Mouse (Mus musculus) olfactory bulb, adult 2 months (tissue): ENCODE measurements at regions not wholly inside any gene's neighbourhood (a gene's known extent, or its start where the extent isn't known, plus 50 kb on each side); places are given as distances from the start of the nearest gene placed in this dataset.

Source experiments
- H3K27ac ChIP-seq: fragments of 200-500 bp; 2 replicates; pipeline ENCODE4 v1.5.1; 2012; ENCODE audit warnings: low read depth, low read length; ENCODE audit not compliant: insufficient read depth
- H3K4me1 ChIP-seq: fragments of 200-500 bp; 2 replicates; pipeline ENCODE4 v1.6.1; 2012; ENCODE audit warnings: low read length; ENCODE audit not compliant: control insufficient read depth, insufficient read depth
- H3K4me3 ChIP-seq: fragments of 200-500 bp; 2 replicates; pipeline ENCODE4 v1.5.1; 2012; ENCODE audit warnings: mild to moderate bottlenecking, low read depth, low read length, moderate library complexity; ENCODE audit not compliant: insufficient read depth
- CTCF ChIP-seq: fragments of 200-500 bp; IDR thresholded peaks from 2 replicates; pipeline ENCODE4 v1.5.1; 2012; ENCODE audit warnings: low read depth, mild to moderate bottlenecking, low read length, moderate library complexity; ENCODE audit not compliant: insufficient read depth
- POLR2A ChIP-seq: fragments of 200-500 bp; IDR thresholded peaks from 2 replicates; pipeline ENCODE4 v1.6.1; 2012; ENCODE audit warnings: mild to moderate bottlenecking, low read depth, low read length, moderate library complexity; ENCODE audit not compliant: insufficient read depth
- WGBS: fragments of 180-500 bp; shearing (Covaris S2); methylation state at CpG from one replicate; pipeline ENCODE4 v1.1.7; 2018; 5-methylcytosine and 5-hydroxymethylcytosine counted together

- no peaks in the 10 kb centered on the region for H3K4me1 ChIP-seq
- no peak for TF ChIP-seq POLR2A
- no peak for TF ChIP-seq CTCF
- H3K27ac ChIP-seq, result no peak overlapping the region
- 93% methylated on average over 9 of the region's 9 CpGs for WGBS
- no peak overlapping the region for H3K4me3 ChIP-seq
Observed at GRCm38 (mm10) chr16:76635169-76635568, 261.5 kb upstream of the Nrip1 start.

DNA sequence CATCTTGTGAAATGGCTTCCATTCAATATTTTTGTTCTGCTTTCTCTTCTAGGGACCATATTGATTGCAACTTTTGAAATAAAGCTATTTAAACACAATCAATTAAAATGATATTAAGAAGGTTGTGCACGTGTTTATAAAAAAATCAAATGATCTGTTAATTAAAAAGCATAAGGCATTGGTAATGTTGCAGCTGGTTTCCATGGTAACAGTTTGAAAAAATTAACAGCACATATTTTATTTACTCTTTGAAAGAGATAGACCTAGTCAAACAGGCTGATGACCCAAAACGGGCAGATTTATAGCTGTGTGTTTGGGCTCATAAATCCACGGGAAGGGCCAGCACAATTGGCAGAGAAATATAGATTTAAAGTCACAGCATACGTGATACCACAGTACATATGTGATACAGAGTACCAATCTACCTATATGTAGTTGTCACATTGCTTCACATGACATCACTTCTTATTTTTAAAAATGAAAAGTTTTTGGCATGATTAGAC lies 260.6 kb upstream of the Nrip1 start:
- WGBS, result 83% methylated on average over 4 of the region's 4 CpGs
- no peaks in the 10 kb centered on the region for H3K4me1 ChIP-seq

GRCm38 (mm10) chr16:76626142-76626541 lies 252.5 kb upstream of the Nrip1 start:
- Histone ChIP-seq H3K27ac (no peak overlapping the region), H3K4me1 (no peaks in the 10 kb centered on the region), H3K4me3 (no peak overlapping the region)
- 71% methylated on average over 4 of the region's 4 CpGs for WGBS
- TF ChIP-seq CTCF (no peak), POLR2A (no peak)

More for the DNA sequence above, 260.6 kb upstream of the Nrip1 start:
- TF ChIP-seq CTCF, result no peak
- TF ChIP-seq POLR2A, result no peak
- no peak overlapping the region for H3K4me3 ChIP-seq
- no peak overlapping the region for H3K27ac ChIP-seq

GRCm38 (mm10) chr16:76621715-76622114 lies 248.1 kb upstream of the Nrip1 start:
- Histone ChIP-seq H3K4me3 (no peak overlapping the region), H3K27ac (no peak overlapping the region), H3K4me1 (no peaks in the 10 kb centered on the region)
- WGBS, result 39% methylated on average over 8 of the region's 8 CpGs
- TF ChIP-seq CTCF, result no peak
- no peak for TF ChIP-seq POLR2A

DNA sequence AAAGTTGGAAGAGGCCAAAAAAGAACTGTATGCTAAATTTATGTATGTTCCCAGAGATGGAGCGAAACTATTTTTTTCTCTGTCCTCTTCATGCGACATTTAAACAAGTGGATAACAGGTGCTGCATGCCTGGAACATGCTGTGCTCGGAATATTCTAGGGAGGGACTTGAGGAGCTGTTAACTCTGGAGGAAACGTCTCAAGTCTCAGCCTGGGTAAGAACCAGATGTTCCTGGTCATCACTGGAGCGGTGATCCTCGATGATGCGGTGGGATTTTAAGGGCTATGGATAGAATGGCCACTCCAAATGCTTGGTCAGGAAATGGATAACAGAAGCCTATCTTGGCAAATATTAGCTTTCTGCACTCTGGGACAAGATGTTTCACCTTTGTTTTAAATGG lies 244.7 kb upstream of the Nrip1 start:
- H3K27ac ChIP-seq, result no peak overlapping the region
- WGBS, result 95% methylated on average over 7 of the region's 7 CpGs
- H3K4me1 ChIP-seq, result no peaks in the 10 kb centered on the region
- H3K4me3 ChIP-seq, result no peak overlapping the region
- TF ChIP-seq CTCF (no peak), POLR2A (no peak)

GRCm38 (mm10) chr16:76611061-76611460 lies 237.4 kb upstream of the Nrip1 start:
- H3K4me3 ChIP-seq, result no peak overlapping the region
- no peak for TF ChIP-seq POLR2A
- no peak overlapping the region for H3K27ac ChIP-seq
- H3K4me1 ChIP-seq, result no peaks in the 10 kb centered on the region

DNA sequence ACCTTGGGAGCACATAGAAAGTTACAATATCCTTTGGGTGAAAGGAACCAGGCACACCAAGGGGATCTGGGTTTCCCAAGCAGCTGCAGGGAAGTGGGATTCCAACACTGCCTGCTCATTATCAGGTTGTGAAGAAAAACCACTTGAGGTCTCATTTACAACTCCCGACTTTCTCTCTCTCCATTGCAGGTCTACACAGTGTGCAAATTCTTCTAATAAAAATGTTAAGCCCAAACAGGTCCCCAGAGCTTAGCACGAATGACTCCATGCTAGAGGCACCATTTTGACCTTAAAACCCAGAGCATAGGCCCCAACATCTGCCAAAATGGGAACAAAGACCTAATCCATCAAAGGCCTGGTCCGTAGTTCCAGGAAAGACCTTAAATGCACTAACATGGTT lies 231.3 kb upstream of the Nrip1 start:
- 76% methylated on average over 3 of the region's 3 CpGs for WGBS
- Histone ChIP-seq H3K4me3 (no peak overlapping the region), H3K27ac (no peak overlapping the region), H3K4me1 (no peaks in the 10 kb centered on the region)
- TF ChIP-seq CTCF, result no peak
- TF ChIP-seq POLR2A, result no peak

GRCm38 (mm10) chr16:76603846-76604258 lies 230.2 kb upstream of the Nrip1 start:
- Histone ChIP-seq H3K27ac (no peak overlapping the region), H3K4me1 (no peaks in the 10 kb centered on the region), H3K4me3 (no peak overlapping the region)
- TF ChIP-seq CTCF (no peak), POLR2A (no peak)
- 87% methylated on average over 6 of the region's 6 CpGs for WGBS

DNA sequence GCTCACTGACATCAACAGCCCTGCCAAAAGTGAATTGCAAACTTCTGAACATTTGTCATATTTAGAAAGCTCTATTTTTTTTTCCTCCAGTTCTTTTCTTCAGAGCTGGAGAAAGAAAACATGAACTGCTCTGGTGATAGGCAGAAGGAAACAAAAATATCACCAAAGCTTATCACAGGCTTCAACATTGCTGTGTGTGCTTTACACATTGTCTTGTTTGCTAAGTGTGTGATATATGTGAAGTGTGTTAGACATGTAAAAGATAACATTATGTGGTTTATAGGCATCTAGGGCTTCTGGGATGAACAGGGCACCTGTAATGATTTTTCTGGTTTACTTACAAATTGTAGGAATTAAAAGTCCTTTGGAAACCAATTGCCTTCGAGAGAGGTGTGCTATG lies 229.8 kb upstream of the Nrip1 start:
- WGBS, result 84% methylated on average over 1 of the region's 1 CpGs

GRCm38 (mm10) chr16:76600131-76600530 lies 226.5 kb upstream of the Nrip1 start:
- no peak overlapping the region for H3K4me3 ChIP-seq
- WGBS, result 19% methylated on average over 10 of the region's 10 CpGs
- TF ChIP-seq CTCF (no peak), POLR2A (no peak)
- no peak overlapping the region for H3K27ac ChIP-seq
- H3K4me1 ChIP-seq, result no peaks in the 10 kb centered on the region

More for the DNA sequence above, 229.8 kb upstream of the Nrip1 start:
- no peak overlapping the region for H3K27ac ChIP-seq
- no peaks in the 10 kb centered on the region for H3K4me1 ChIP-seq
- no peak overlapping the region for H3K4me3 ChIP-seq
- TF ChIP-seq CTCF, result no peak
- TF ChIP-seq POLR2A, result no peak
